Mouse (Mus musculus) limb, embryonic 15.5 days (tissue): ENCODE results near the gene Gmnn. TPM values are rescaled to one million over a fixed set of nuclear protein-coding genes. Genes with fewer than 3 reads are reported as not detected.

Source experiments
- ATAC-seq: fragments of 200-750 bp; cut with Nextera tagmentation; 2 replicates; pipeline ENCODE4 v1.8.0; 2017; ENCODE audit warnings: low read depth, moderate TSS enrichment; ENCODE audit not compliant: insufficient number of reproducible peaks, low FRiP score, low TSS enrichment
- H3K27ac ChIP-seq: fragments of 300-500 bp; sonication (generic); 2 replicates; pipeline ENCODE4 v1.5.1; 2015; ENCODE audit warnings: moderate library complexity, mild to moderate bottlenecking, inconsistent platforms
- H3K27me3 ChIP-seq: fragments of 300-500 bp; sonication (generic); 2 replicates; pipeline ENCODE4 v1.6.1; 2015; ENCODE audit warnings: inconsistent platforms
- H3K36me3 ChIP-seq: fragments of 300-500 bp; sonication (generic); 2 replicates; pipeline ENCODE4 v1.6.1; 2015; ENCODE audit warnings: inconsistent platforms
- H3K4me1 ChIP-seq: fragments of 300-500 bp; sonication (generic); 2 replicates; pipeline ENCODE4 v1.6.1; 2015; ENCODE audit warnings: inconsistent platforms
- H3K4me2 ChIP-seq: fragments of 300-500 bp; sonication (generic); 2 replicates; pipeline ENCODE4 v1.6.1; 2015; ENCODE audit warnings: mild to moderate bottlenecking, inconsistent platforms
- H3K4me3 ChIP-seq: fragments of 300-500 bp; sonication (generic); 2 replicates; pipeline ENCODE4 v1.5.1; 2015; ENCODE audit warnings: mild to moderate bottlenecking, inconsistent platforms
- H3K9ac ChIP-seq: fragments of 300-500 bp; sonication (generic); 2 replicates; pipeline ENCODE4 v1.6.1; 2015; ENCODE audit warnings: inconsistent platforms
- H3K9me3 ChIP-seq: fragments of 300-500 bp; sonication (generic); 2 replicates; pipeline ENCODE4 v1.6.1; 2016; ENCODE audit warnings: inconsistent platforms
- WGBS: fragments of 180-500 bp; shearing (Covaris S2); methylation state at CpG from one replicate; pipeline ENCODE4 v1.1.7; 2015; 5-methylcytosine and 5-hydroxymethylcytosine counted together
- polyA plus RNA-seq: library from polyadenylated mRNA; unstranded; fragments of >200 nt; fragmentation: Nextera tagmentation; extraction: Ambion mirVana; gene quantifications from 2 replicates; pipeline ENCODE4 v1.2.1, GENCODE M21; 2015

Gene Gmnn
- polyA plus RNA-seq, 1 experiment from 2014 or later = 73.7 TPM

DNA sequence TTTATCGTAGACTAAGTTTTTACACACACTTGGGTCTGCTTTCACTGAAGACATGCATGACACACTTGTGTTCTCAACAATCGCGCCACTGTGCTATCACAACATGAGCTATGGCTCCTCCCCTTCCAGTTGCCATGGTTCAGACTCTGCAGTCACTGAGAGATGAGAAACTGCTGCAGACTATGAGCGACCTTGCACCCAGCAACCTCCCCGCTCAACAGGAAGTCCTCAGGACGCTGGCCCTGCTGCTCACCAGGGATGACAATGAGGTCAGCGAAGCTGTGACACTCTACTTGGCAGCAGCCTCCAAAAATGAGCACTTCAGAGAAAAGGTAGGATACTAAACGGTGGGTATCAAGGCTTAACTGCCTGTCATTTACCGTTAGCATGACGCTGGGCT, 40.2 kb downstream of the Gmnn start:
- Histone ChIP-seq H3K36me3 (no peaks in the 10 kb centered on the region), H3K27ac (no peak overlapping the region), H3K4me1 (no peaks in the 10 kb centered on the region), H3K4me3 (no peak overlapping the region), H3K9ac (no peak overlapping the region), H3K9me3 (no peaks in the 10 kb centered on the region), H3K27me3 (no peaks in the 10 kb centered on the region), H3K4me2 (no peak overlapping the region)
- ATAC-seq = no peak
- 73% methylated on average over 10 of the region's 10 CpGs for WGBS

DNA sequence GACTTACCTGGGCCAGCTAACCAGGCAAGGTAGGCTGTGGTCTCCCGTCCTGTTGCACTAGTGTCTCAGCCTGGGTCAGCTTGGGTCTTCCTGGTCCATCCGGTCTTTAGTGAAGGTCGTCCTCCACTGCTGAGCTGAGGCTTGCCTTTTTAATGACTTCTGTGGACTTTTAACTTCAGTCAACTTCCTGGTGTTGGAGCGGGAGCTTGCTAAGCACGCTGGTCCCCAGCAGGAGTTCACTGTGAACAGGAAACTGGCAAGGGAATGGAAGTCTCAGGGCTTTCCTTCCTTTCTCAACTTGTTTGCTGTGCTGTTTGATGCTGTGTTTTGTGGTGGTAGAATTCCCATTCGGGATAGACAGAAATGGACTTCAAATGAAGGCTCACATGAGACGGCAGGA, 44.0 kb downstream of the Gmnn start:
- no peak overlapping the region for H3K4me2 ChIP-seq
- no peak overlapping the region for H3K4me3 ChIP-seq
- WGBS = 50% methylated on average over 7 of the region's 7 CpGs
- H3K4me1 ChIP-seq = no peaks in the 10 kb centered on the region
- H3K9ac ChIP-seq = no peak overlapping the region
- H3K36me3 ChIP-seq = no peaks in the 10 kb centered on the region
- H3K27me3 ChIP-seq = no peaks in the 10 kb centered on the region
- H3K27ac ChIP-seq = no peak overlapping the region
- no peaks in the 10 kb centered on the region for H3K9me3 ChIP-seq
- no peak for ATAC-seq

DNA sequence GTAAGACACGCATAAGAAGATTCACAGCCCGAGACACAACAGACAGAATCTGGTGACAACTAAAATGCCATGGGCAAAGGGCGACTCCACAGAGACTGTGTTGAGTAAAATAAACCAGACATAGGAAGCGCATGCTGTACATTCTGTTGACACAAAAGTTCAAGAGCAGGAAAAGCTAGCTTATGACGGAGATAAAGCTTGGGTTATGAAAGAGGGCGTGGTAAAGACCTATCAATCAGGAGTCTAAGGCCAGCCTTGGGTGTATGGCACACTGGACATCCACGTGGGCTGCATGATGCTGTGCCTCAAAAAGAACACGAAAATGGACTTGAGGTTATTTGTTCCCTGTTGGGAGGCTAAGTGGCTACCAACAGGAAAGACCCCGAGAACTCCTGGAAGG, 45.3 kb downstream of the Gmnn start:
- Histone ChIP-seq H3K36me3 (no peaks in the 10 kb centered on the region), H3K27ac (no peak overlapping the region), H3K4me3 (no peak overlapping the region), H3K9me3 (no peaks in the 10 kb centered on the region), H3K27me3 (no peaks in the 10 kb centered on the region), H3K4me1 (no peaks in the 10 kb centered on the region), H3K9ac (no peak overlapping the region), H3K4me2 (no peak overlapping the region)
- 81% methylated on average over 9 of the region's 9 CpGs for WGBS
- no peak for ATAC-seq

DNA sequence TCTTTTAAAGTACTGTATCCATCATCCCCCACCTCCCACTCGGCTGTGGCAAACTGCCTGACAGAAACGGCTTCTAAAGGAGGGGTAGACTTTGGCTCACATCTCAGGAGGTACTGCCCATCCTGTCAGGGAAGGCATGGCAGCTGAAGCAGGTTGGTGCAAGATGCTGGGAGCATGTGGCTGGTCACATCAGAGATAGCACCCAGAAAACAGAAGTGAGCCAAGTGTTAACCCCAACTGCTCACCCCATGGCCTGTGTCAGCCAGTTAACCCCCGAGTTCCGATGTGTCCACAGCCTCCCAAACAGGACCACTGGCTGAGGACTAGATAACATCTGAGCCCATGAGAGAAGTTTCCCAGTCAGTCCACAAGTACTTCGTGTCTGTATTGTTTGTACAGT, 46.1 kb downstream of the Gmnn start:
- no peak overlapping the region for H3K27ac ChIP-seq
- no peaks in the 10 kb centered on the region for H3K36me3 ChIP-seq
- ATAC-seq = no peak
- H3K9me3 ChIP-seq = no peaks in the 10 kb centered on the region
- no peak overlapping the region for H3K9ac ChIP-seq
- no peak overlapping the region for H3K4me2 ChIP-seq
- no peaks in the 10 kb centered on the region for H3K27me3 ChIP-seq
- no peaks in the 10 kb centered on the region for H3K4me1 ChIP-seq
- 82% methylated on average over 5 of the region's 5 CpGs for WGBS
- no peak overlapping the region for H3K4me3 ChIP-seq

DNA sequence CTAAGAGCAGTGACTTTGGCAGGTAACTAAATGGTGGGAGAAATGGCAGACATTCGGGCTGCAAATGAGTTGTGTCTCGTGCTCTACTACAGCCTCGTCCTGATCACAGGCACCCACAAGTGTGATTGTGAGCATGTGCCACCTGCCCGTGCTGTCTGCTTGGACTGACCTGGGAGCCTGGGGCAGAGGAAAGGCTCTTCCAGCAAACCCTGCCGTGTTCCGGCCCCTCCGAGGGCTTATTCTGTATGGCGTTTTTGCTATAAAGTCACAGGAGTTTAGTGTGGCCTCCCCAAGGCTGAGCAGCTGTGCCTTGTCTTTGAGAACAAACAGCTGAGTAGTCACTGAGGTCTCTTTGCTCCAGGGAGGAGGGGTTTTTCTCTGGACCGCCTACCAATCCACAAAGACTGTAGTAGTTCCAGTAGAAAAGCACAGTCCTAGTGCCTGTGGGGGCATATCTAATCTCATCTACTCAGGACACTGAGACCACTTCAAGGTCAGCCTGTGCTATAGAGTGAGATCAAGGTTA, 47.3 kb downstream of the Gmnn start:
- no peaks in the 10 kb centered on the region for H3K9me3 ChIP-seq
- no peak overlapping the region for H3K4me2 ChIP-seq
- no peak for ATAC-seq
- 77% methylated on average over 9 of the region's 9 CpGs for WGBS
- no peak overlapping the region for H3K4me3 ChIP-seq
- no peak overlapping the region for H3K9ac ChIP-seq
- no peaks in the 10 kb centered on the region for H3K4me1 ChIP-seq
- no peaks in the 10 kb centered on the region for H3K36me3 ChIP-seq
- H3K27ac ChIP-seq = no peak overlapping the region
- no peaks in the 10 kb centered on the region for H3K27me3 ChIP-seq

DNA sequence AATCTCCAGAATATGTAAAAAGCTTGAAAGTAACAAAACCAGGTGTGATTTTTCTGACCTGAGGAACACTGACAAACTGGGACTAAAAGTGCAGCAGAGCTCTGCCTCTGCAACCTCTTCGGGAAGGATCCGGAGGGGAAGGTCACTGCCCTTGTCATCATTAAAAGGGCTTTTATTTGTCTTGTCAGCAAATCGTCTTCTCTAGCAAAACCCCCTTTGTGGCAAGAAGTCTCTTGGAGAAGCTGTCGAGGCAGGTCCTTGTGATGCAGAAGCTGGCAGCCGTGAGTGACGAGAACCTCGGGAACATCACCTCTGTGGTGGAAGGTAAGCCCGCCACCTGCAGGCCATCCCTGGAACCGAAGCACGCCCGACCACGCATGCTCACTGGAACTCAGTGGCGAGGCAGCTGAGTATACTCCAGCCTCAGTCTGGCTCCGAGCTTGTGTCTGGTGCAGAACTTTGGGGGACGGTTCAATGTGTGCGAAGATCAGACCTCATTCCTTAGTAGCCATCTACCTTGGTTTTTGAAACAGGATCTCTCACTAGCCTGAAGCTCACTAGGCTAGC, 48.2 kb downstream of the Gmnn start:
- H3K36me3 ChIP-seq = no peaks in the 10 kb centered on the region
- H3K9ac ChIP-seq = 0 out of 2 replicates have a peak overlapping the region, but pooled peaks have one; percentile 1
- no peaks in the 10 kb centered on the region for H3K9me3 ChIP-seq
- H3K4me2 ChIP-seq = peak overlapping the region; percentile 44
- no peak overlapping the region for H3K27ac ChIP-seq
- ATAC-seq = peak; percentile 67
- 11% methylated on average over 16 of the region's 16 CpGs for WGBS
- H3K4me3 ChIP-seq = peak overlapping the region; percentile 9; the same call in 1 of the 2 replicates
- H3K27me3 ChIP-seq = no peaks in the 10 kb centered on the region
- no peaks in the 10 kb centered on the region for H3K4me1 ChIP-seq

DNA sequence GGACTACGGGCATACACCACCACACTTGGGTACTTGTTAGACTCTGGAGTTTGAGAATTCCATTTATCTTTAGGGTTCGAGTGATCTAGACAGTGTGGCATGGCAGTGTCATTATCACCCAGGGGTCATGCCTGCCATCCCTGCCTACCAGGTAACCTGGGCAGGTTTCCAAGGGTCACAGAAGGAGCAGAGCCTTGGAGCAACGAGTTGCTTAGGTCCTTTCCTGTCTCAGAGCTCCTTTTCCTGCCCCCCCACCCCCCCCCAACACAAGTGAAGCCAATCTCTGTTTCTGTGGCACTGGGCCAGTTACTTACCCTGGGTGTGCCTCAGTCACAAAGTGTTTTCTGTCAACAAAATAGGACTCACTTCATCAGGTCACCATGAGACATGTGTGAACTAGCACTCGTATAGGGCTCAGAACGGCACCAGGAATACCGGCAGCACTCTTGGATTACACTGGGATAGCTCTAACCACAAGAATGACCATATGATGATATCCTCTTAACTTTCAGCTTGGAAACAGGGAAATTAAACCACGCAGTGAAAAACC, 49.1 kb downstream of the Gmnn start:
- ATAC-seq = no peak
- H3K9me3 ChIP-seq = no peaks in the 10 kb centered on the region
- H3K9ac ChIP-seq = no peak overlapping the region
- no peak overlapping the region for H3K4me2 ChIP-seq
- no peak overlapping the region for H3K27ac ChIP-seq
- H3K4me1 ChIP-seq = no peaks in the 10 kb centered on the region
- WGBS = 67% methylated on average over 7 of the region's 7 CpGs
- no peaks in the 10 kb centered on the region for H3K27me3 ChIP-seq
- no peaks in the 10 kb centered on the region for H3K36me3 ChIP-seq
- no peak overlapping the region for H3K4me3 ChIP-seq

DNA sequence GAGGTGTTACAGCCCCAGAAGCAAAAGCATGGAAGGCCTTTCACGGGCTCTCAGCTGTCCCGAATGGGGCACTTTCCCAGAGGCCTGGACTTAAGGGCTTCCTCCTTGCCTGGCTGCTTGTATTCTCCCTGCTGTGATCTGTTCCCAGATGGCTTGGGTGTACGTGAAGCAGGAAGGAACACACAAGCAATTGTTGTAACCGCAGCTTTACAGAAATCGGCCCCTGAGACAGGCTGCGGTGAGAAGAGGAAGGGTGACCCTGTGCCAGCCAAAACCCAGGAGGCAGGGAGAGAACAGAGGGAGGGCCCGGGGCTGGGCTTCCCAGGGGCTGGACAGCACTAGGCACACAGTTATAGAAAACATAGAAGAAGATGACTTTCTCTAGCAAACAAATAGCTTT, 50.8 kb downstream of the Gmnn start:
- H3K4me2 ChIP-seq = no peak overlapping the region
- ATAC-seq = no peak
- H3K4me3 ChIP-seq = no peak overlapping the region
- 48% methylated on average over 7 of the region's 7 CpGs for WGBS
- no peaks in the 10 kb centered on the region for H3K36me3 ChIP-seq
- no peaks in the 10 kb centered on the region for H3K9me3 ChIP-seq
- no peak overlapping the region for H3K27ac ChIP-seq
- H3K9ac ChIP-seq = no peak overlapping the region
- H3K27me3 ChIP-seq = no peaks in the 10 kb centered on the region
- H3K4me1 ChIP-seq = no peaks in the 10 kb centered on the region

DNA sequence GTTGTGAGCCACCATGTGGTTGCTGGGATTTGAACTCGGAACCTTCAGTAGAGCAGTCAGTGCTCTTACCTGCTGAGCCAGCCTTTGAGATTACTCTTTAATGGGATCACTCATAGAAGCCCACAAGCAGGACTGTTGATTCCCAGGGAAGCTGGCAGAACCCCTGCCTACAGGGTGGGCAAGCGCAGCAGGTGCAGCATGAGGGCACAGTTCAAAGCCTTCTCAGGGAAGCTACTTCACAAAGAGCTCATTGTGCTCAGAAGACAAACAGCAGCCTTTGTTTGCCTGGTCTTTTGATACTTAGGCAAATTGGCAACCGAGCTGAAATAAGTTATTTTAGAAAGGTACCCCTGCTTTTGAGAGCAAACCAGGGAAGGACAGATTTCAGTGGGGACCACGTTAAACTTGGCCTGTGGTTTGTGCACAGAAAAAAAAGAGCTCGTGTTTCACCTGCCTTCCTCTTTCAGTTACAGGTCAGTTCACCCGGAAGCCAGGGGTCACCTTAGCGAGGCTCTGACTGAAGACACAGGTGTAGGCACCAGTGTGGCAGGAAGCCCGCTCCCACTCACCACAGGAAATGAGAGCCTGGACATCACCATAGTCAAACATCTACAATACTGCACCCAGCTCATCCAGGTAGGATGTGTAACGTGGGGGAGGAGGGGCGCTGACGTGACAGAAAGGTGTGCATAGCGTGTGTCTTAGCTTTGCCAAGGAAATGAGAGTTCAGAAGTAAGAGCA, 51.9 kb downstream of the Gmnn start:
- Histone ChIP-seq H3K9ac (no peak overlapping the region), H3K4me1 (no peaks in the 10 kb centered on the region), H3K9me3 (no peaks in the 10 kb centered on the region), H3K4me2 (no peak overlapping the region), H3K36me3 (no peaks in the 10 kb centered on the region), H3K27me3 (no peaks in the 10 kb centered on the region), H3K4me3 (no peak overlapping the region), H3K27ac (no peak overlapping the region)
- no peak for ATAC-seq
- WGBS = 77% methylated on average over 12 of the region's 12 CpGs

DNA sequence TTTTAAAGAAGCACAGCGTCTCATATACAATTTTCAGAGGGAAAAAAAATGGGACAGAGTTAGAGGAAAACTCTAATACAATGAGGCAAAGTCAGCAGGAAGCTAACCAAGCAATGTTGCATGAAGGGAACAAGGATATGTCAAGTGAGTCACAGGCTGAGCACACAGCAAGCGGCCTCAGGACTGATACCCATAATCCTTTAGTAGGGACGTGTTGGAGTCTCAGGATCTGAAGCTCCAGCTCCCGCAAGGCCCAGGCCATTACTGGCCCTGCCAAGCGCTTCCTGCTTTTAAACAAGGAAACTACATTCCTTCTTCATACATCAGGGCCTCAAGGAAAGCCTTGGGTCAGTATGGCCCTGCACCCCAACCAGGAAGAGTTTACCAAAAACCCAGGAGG, 59.6 kb downstream of the Gmnn start:
- ATAC-seq = no peak
- 78% methylated on average over 5 of the region's 5 CpGs for WGBS
- H3K36me3 ChIP-seq = no peaks in the 10 kb centered on the region

More for the DNA sequence above, 59.6 kb downstream of the Gmnn start:
- Histone ChIP-seq H3K9ac (no peak overlapping the region), H3K9me3 (no peaks in the 10 kb centered on the region), H3K27me3 (no peaks in the 10 kb centered on the region), H3K27ac (no peak overlapping the region), H3K4me2 (no peak overlapping the region), H3K4me3 (no peak overlapping the region), H3K4me1 (no peaks in the 10 kb centered on the region)
